Mouse (Mus musculus) heart, embryonic 14.5 days (tissue): Measurements from ENCODE around the gene Itpr3. TPM values are rescaled to one million over a fixed set of nuclear protein-coding genes. Genes with fewer than 3 reads are reported as not detected.
A peak's percentile ranks its signal among the peaks of the same experiment; 100 is the strongest.

Experiments used
- ATAC-seq: fragments of 200-750 bp; cut with Nextera tagmentation; 2 replicates; pipeline ENCODE4 v1.8.0; 2017; ENCODE audit warnings: low read depth, moderate TSS enrichment; ENCODE audit not compliant: insufficient number of reproducible peaks, insufficient read depth, low FRiP score
- H3K27ac ChIP-seq, 2 experiments: fragments of 200-500 bp in 1 of 2; fragments of 300-500 bp in 1 of 2; sonication (generic) in 1 of 2; replicated peaks in 1 of 2; 2 replicates each; pipeline ENCODE4 v1.5.1; 2012 to 2014; ENCODE audit warnings: low read depth in 2 of 2, low read length in 2 of 2, control low read depth in 1 of 2, mild to moderate bottlenecking in 1 of 2, mixed read lengths in 1 of 2; ENCODE audit not compliant: control insufficient read depth in 1 of 2, insufficient read depth in 1 of 2
- H3K27me3 ChIP-seq: fragments of 300-500 bp; sonication (generic); 2 replicates; pipeline ENCODE4 v1.6.1; 2014; ENCODE audit warnings: mild to moderate bottlenecking, low read length, control low read depth; ENCODE audit not compliant: control insufficient read depth, insufficient read depth
- H3K36me3 ChIP-seq: fragments of 300-500 bp; sonication (generic); 2 replicates; pipeline ENCODE4 v1.6.1; 2014; ENCODE audit warnings: mild to moderate bottlenecking, control low read depth, low read length, mixed read lengths; ENCODE audit not compliant: control insufficient read depth, insufficient read depth
- H3K4me1 ChIP-seq, 2 experiments: fragments of 200-500 bp in 1 of 2; fragments of 300-500 bp in 1 of 2; sonication (generic) in 1 of 2; 2 replicates each; pipeline ENCODE4 v1.6.1; 2012 to 2014; ENCODE audit warnings: low read length in 2 of 2, control low read depth in 1 of 2, mixed read lengths in 1 of 2; ENCODE audit not compliant: control insufficient read depth in 2 of 2, insufficient read depth in 2 of 2
- H3K4me2 ChIP-seq: fragments of 300-500 bp; sonication (generic); 2 replicates; pipeline ENCODE4 v1.6.1; 2014; ENCODE audit warnings: mild to moderate bottlenecking, low read length
- H3K4me3 ChIP-seq, 2 experiments: fragments of 200-500 bp in 1 of 2; fragments of 300-500 bp in 1 of 2; sonication (generic) in 1 of 2; 2 replicates each; pipeline ENCODE4 v1.5.1; 2012 to 2014; ENCODE audit warnings: low read length in 2 of 2, mild to moderate bottlenecking in 2 of 2, control low read depth in 1 of 2, low read depth in 1 of 2, moderate library complexity in 1 of 2; ENCODE audit not compliant: control insufficient read depth in 1 of 2, insufficient read depth in 1 of 2
- H3K9ac ChIP-seq: fragments of 300-500 bp; sonication (generic); 2 replicates; pipeline ENCODE4 v1.6.1; 2014; ENCODE audit warnings: mild to moderate bottlenecking, low read length
- H3K9me3 ChIP-seq: fragments of 300-500 bp; sonication (generic); 2 replicates; pipeline ENCODE4 v1.6.1; 2016; ENCODE audit warnings: low read length, control low read depth; ENCODE audit not compliant: control insufficient read depth
- WGBS: fragments of 180-500 bp; shearing (Covaris S2); extraction: QIAGEN DNeasy Blood & Tissue Kit; methylation state at CpG from one replicate; pipeline ENCODE4 v1.1.7; 2014; 5-methylcytosine and 5-hydroxymethylcytosine counted together
- polyA plus RNA-seq: library from polyadenylated mRNA; unstranded; fragments of >200 nt; fragmentation: Nextera tagmentation; extraction: Ambion mirVana; gene quantifications from 2 replicates; pipeline ENCODE4 v1.2.1, GENCODE M21; 2014

The Itpr3 gene
- polyA plus RNA-seq, 1 experiment from 2014 or later, result 1.7 TPM

- WGBS, result 82% methylated on average over 14 of the region's 14 CpGs
- H3K4me1 ChIP-seq, result peaks cover 5 to 12% of the 10 kb centered on the region in 2 experiments; a peak in 3 of 4 replicates
- no peak overlapping the region for H3K4me3 ChIP-seq
- no peaks in the 10 kb centered on the region for H3K9me3 ChIP-seq
- peak overlapping the region; percentile 54 to 66 for H3K27ac ChIP-seq
- no peak for ATAC-seq
- no peak overlapping the region for H3K4me2 ChIP-seq
- no peaks in the 10 kb centered on the region for H3K27me3 ChIP-seq
- H3K36me3 ChIP-seq, result no peaks in the 10 kb centered on the region
- H3K9ac ChIP-seq, result no peak overlapping the region; the same call in 1 of the 2 replicates
These were observed 9.2 kb upstream of the Itpr3 start for GRCm38 (mm10) chr17:27047762-27048444.

- Histone ChIP-seq H3K27ac (peak overlapping the region; percentile 54 to 66), H3K36me3 (no peaks in the 10 kb centered on the region), H3K27me3 (no peaks in the 10 kb centered on the region), H3K9ac (no peak overlapping the region; the same call in 1 of the 2 replicates), H3K4me3 (no peak overlapping the region), H3K9me3 (no peaks in the 10 kb centered on the region), H3K4me2 (no peak overlapping the region), H3K4me1 (peaks cover 5 to 12% of the 10 kb centered on the region in 2 experiments; a peak in 3 of 4 replicates)
- WGBS, result 52% methylated on average over 14 of the region's 14 CpGs
- no peak for ATAC-seq
These were observed 8.5 kb upstream of the Itpr3 start for GRCm38 (mm10) chr17:27048445-27049239.

GRCm38 (mm10) chr17:27050853-27051252 lies 6.3 kb upstream of the Itpr3 start:
- Histone ChIP-seq H3K9me3 (no peaks in the 10 kb centered on the region), H3K4me1 (peaks cover 5 to 12% of the 10 kb centered on the region in 2 experiments; a peak in 3 of 4 replicates), H3K27ac (no peak overlapping the region), H3K4me3 (no peak overlapping the region), H3K4me2 (no peak overlapping the region), H3K36me3 (no peaks in the 10 kb centered on the region), H3K27me3 (no peaks in the 10 kb centered on the region), H3K9ac (no peak overlapping the region)
- WGBS, result 44% methylated on average over 5 of the region's 5 CpGs
- no peak for ATAC-seq

- ATAC-seq, result no peak
- Histone ChIP-seq H3K27me3 (no peaks in the 10 kb centered on the region), H3K36me3 (no peaks in the 10 kb centered on the region), H3K9me3 (no peaks in the 10 kb centered on the region), H3K4me2 (peak overlapping the region; percentile 47), H3K4me1 (peaks cover 5 to 12% of the 10 kb centered on the region in 2 experiments; a peak in 3 of 4 replicates), H3K9ac (0 out of 2 replicates have a peak overlapping the region, but pooled peaks have one; percentile 27), H3K27ac (no peak overlapping the region), H3K4me3 (no peak overlapping the region)
- WGBS, result 29% methylated on average over 10 of the region's 11 CpGs
These were observed 5.6 kb upstream of the Itpr3 start for GRCm38 (mm10) chr17:27051514-27051913.

DNA sequence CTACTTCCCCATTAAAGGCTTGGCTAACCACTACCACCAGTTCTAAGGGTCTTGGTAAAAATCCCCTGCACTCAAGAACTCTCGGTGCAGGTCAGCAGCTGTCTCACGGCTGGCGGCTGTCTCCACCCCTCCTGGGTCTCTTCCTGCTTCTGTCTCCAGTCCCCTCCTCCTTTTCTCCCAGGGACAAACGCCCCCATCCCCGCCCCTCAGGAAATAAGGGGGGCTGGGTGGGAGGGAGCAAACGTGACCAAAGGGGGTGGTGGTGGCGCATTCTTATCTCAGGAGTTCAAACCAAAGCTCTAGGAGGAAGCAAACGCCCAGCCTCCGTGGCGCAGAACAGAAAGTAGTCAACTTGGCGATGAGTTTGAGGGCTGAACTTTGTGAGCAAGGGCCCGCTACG lies 934 bp upstream of the Itpr3 start:
- peak; percentile 63 for ATAC-seq
- Histone ChIP-seq H3K9me3 (no peaks in the 10 kb centered on the region), H3K27ac (peak overlapping the region; percentile 77 to 85), H3K4me2 (peak overlapping the region; percentile 90), H3K27me3 (no peaks in the 10 kb centered on the region; the same call in 1 of the 2 replicates), H3K4me3 (peak overlapping the region; percentile 54 to 59), H3K4me1 (peaks cover 5 to 8% of the 10 kb centered on the region in 2 experiments; a peak in 3 of 4 replicates), H3K36me3 (no peaks in the 10 kb centered on the region), H3K9ac (peak overlapping the region; percentile 76)
- under 1% methylated on average over 13 of the region's 13 CpGs for WGBS

DNA sequence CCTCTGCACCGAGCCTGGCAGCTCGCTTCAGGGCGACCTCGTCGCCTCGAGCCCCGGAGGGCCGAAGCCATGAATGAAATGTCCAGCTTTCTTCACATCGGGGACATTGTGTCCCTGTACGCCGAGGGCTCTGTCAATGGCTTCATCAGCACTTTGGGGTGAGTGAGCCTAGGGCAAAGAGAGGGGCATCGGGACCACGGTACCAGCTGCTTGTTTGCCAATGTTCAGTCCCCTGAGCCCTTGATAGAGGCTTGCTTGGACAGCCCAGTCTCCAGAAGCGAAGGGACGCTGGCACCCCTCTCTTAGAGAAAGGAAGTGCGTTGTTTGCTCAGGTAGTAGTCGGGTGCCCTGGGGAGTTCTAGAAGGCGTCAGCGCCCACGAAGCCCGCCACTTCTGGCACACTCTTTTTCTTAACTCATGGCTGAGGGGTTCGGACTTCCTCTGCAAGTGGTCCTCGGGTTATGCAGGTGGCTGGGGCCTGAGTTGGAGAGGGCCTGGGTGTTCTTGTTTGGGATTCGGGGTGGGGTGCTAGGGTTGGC lies 482 bp downstream of the Itpr3 start:
- peak overlapping the region; percentile 90 for H3K4me2 ChIP-seq
- no peaks in the 10 kb centered on the region for H3K36me3 ChIP-seq
- H3K4me3 ChIP-seq, result peak overlapping the region; percentile 54 to 59
- H3K27me3 ChIP-seq, result no peaks in the 10 kb centered on the region; the same call in 1 of the 2 replicates
- peak overlapping the region; percentile 76 for H3K9ac ChIP-seq
- H3K4me1 ChIP-seq, result peaks cover 0 to 5% of the 10 kb centered on the region in 2 experiments; a peak in 1 of 4 replicates
- H3K9me3 ChIP-seq, result no peaks in the 10 kb centered on the region
- ATAC-seq, result peak; percentile 24
- 2% methylated on average over 24 of the region's 24 CpGs for WGBS
- no peak overlapping the region for H3K27ac ChIP-seq

DNA sequence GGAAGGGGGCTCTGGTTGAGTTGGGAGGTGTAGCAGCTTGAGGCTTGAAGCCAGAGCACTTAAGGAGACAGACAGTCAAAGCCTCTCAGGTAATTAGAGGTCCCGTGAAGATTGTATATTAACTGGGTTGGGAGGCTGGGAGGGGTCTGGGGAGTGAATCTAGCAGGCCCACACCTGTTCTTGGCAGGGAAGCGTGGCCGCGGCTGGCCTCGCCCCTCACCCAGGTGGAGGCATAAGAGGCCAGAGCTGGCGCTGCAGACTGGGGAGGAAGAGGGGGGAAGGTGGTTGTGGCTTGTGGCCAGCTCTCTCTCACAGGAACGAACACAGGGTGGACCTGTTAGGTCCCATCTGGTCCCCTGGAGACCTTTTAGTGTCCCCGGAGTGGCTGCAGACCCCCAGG lies 3.6 kb downstream of the Itpr3 start:
- Histone ChIP-seq H3K9ac (no peak overlapping the region), H3K27ac (no peak overlapping the region), H3K36me3 (no peaks in the 10 kb centered on the region), H3K4me2 (no peak overlapping the region), H3K27me3 (no peaks in the 10 kb centered on the region; the same call in 1 of the 2 replicates), H3K4me1 (peaks cover 10 to 12% of the 10 kb centered on the region in 2 experiments; a peak in 3 of 4 replicates), H3K9me3 (no peaks in the 10 kb centered on the region), H3K4me3 (no peak overlapping the region)
- WGBS, result 83% methylated on average over 8 of the region's 8 CpGs
- no peak for ATAC-seq
